Mouse (Mus musculus): ENCODE results near the gene Sgk1. TPM values are rescaled to one million over a fixed set of nuclear protein-coding genes. Genes with fewer than 3 reads are reported as not detected.

The Sgk1 gene
- total and polyA plus RNA-seq, 3 experiments, result 0.76 to 16.0 (median 4.3) TPM

DNA sequence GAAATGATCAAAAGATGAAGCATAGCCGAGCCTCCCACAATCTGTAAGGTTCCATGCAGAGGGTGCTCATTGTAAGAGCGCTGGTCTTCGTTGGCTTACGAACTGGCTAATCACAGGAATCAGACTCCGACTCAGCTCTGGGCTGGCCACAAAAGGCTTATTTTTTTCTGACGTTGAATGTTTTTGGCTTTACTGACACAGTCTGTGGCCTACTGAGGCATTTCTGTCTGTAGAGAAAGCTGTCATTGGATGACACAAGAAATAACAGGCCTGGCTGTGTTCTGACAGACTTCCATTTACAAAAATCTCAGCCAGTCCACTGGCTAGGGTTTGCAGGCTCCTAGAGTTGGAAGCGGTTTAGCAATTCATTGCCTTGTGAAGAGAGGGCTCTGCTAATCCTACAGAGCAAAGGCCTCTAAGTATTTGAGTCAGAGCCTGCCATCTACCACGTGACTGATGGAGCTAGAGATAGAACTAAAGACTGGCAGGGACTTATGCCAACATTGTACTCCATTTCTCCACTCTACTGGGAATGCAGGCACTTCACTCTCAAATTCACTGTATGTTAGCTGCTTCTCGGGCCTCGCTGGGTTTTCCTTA is 48.9 kb downstream of the Sgk1 start:
- in situ Hi-C loops (cut with MboI; ENCODE audit: low pct_ligation_motif_present, low pct_unique_long_range_greater_than_20kb, low sequenced_read_pairs), result no loop called here

DNA sequence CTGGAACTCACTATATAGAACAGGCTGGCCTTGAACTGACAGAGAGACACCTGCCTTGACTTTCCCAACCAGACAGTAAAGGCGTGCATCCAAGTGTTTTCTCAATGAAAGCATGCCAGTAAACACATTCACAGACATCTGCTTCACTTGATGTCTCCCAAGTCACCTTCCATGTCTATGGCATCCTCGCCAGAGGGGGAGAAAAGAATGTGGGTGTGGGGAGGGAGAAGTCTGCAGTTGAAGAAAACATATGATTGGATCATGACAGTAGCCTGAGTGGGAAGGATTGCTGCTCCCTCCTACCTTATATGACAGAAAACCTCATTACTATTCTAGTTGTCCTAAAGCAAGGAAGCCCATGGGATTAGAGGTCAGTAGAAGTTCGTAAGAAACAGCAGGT is 50.8 kb downstream of the Sgk1 start:
- no peaks in the 10 kb centered on the region for H3K9me3 ChIP-seq (replicated peaks; ENCODE audit: low read length)
- no peak for DNase-seq (ENCODE audit: extremely low read depth)
- H3K36me3 ChIP-seq (replicated peaks in 1 of 2; ENCODE audit: control insufficient read depth in 1 of 2, insufficient read depth in 1 of 2, low read length in 1 of 2), result no peaks in the 10 kb centered on the region
- H3K79me2 ChIP-seq (replicated peaks; ENCODE audit: control insufficient read depth, extremely low read depth, insufficient read depth, poor library complexity, severe bottlenecking), result no peaks in the 10 kb centered on the region
- dilution Hi-C loops (cut with MboI; ENCODE audit: extremely low pct_ligation_motif_present, extremely low pct_unique_long_range_greater_than_20kb, low sequenced_read_pairs), result no loop called here
- H3K9ac ChIP-seq (ENCODE audit: insufficient read depth, low read depth), result no peak overlapping the region
- H3K27ac ChIP-seq (ENCODE audit: insufficient read depth, low read depth), result no peak overlapping the region
- no peaks in the 10 kb centered on the region for H3K4me1 ChIP-seq (ENCODE audit: control insufficient read depth in 1 of 2, insufficient read depth in 2 of 2)
- H3K4me3 ChIP-seq (replicated peaks in 1 of 3; ENCODE audit: low read depth in 2 of 3, low read length in 2 of 3, poor library complexity in 1 of 3), result no peak overlapping the region
- no peaks in the 10 kb centered on the region for H3K27me3 ChIP-seq (replicated peaks)
- no peak for TF ChIP-seq TBP (conservative IDR thresholded peaks at IDR 0.05; ENCODE audit: low read depth, low read length)
- no peak for TF ChIP-seq E2F4 (IDR thresholded peaks at IDR 0.05; ENCODE audit: insufficient replicate concordance, low read depth, low read length)
- TF ChIP-seq KAT2A (IDR thresholded peaks at IDR 0.05; ENCODE audit: insufficient replicate concordance, low read length), result no peak
- no peak for TF ChIP-seq CHD2 (IDR thresholded peaks at IDR 0.05; ENCODE audit: low read length)
- no peak for TF ChIP-seq RAD21 (IDR thresholded peaks at IDR 0.05; ENCODE audit: low read depth, low read length)
- no peak for TF ChIP-seq USF2 (conservative IDR thresholded peaks at IDR 0.05; ENCODE audit: low read depth, low read length)
- no peak for TF ChIP-seq ZNF384 (IDR thresholded peaks at IDR 0.05; ENCODE audit: low read depth, low read length)
- no peak for TF ChIP-seq RCOR1 (conservative IDR thresholded peaks at IDR 0.05; ENCODE audit: low read depth, low read length)
- no peak overlapping the region for H3K4me2 ChIP-seq (ENCODE audit: insufficient read depth, low read depth, poor library complexity, severe bottlenecking)
- in situ Hi-C loops (cut with MboI; ENCODE audit: low pct_ligation_motif_present, low pct_unique_long_range_greater_than_20kb, low sequenced_read_pairs), result no loop called here

More for the DNA sequence above, 48.9 kb downstream of the Sgk1 start:
- no peak overlapping the region for H3K4me2 ChIP-seq (ENCODE audit: insufficient read depth, low read depth, poor library complexity, severe bottlenecking)
- dilution Hi-C loops (cut with MboI; ENCODE audit: extremely low pct_ligation_motif_present, extremely low pct_unique_long_range_greater_than_20kb, low sequenced_read_pairs), result no loop called here
- H3K4me3 ChIP-seq (replicated peaks in 1 of 3; ENCODE audit: low read depth in 2 of 3, low read length in 2 of 3, poor library complexity in 1 of 3), result no peak overlapping the region
- H3K4me1 ChIP-seq (ENCODE audit: control insufficient read depth in 1 of 2, insufficient read depth in 2 of 2), result 0 out of 4 replicates have a peak, but pooled peaks cover 0 to under 1% of the 10 kb centered on the region in 2 experiments
- no peaks in the 10 kb centered on the region for H3K36me3 ChIP-seq (replicated peaks in 1 of 2; ENCODE audit: control insufficient read depth in 1 of 2, insufficient read depth in 1 of 2, low read length in 1 of 2)
- no peak for DNase-seq (ENCODE audit: extremely low read depth)
- TF ChIP-seq ZC3H11A (IDR thresholded peaks at IDR 0.05; ENCODE audit: low read depth, low read length) (no peak), NRF1 (IDR thresholded peaks at IDR 0.05; ENCODE audit: low read depth, low read length) (no peak), BHLHE40 (IDR thresholded peaks at IDR 0.05; ENCODE audit: low read depth, low read length) (no peak), MAX (IDR thresholded peaks at IDR 0.05; ENCODE audit: low read length) (no peak), SIN3A (IDR thresholded peaks at IDR 0.05; ENCODE audit: low read length) (no peak), CTCF (conservative IDR thresholded peaks at IDR 0.05 in 1 of 2, IDR thresholded peaks at IDR 0.05 in 1 of 2; ENCODE audit: low read depth in 2 of 2, low read length in 2 of 2) (no peak), RCOR1 (conservative IDR thresholded peaks at IDR 0.05; ENCODE audit: low read depth, low read length) (no peak), USF1 (IDR thresholded peaks at IDR 0.05; ENCODE audit: low read depth, low read length) (no peak)
- H3K27me3 ChIP-seq (replicated peaks), result no peaks in the 10 kb centered on the region
- H3K9ac ChIP-seq (ENCODE audit: insufficient read depth, low read depth), result no peak overlapping the region
- H3K27ac ChIP-seq (ENCODE audit: insufficient read depth, low read depth), result no peak overlapping the region
- no peaks in the 10 kb centered on the region for H3K9me3 ChIP-seq (replicated peaks; ENCODE audit: low read length)
- no peaks in the 10 kb centered on the region for H3K79me2 ChIP-seq (replicated peaks; ENCODE audit: control insufficient read depth, extremely low read depth, insufficient read depth, poor library complexity, severe bottlenecking)

Measured in CH12.LX (cell line).